Mouse (Mus musculus) induced T-regulatory cell, adult 2 months (primary cell): ENCODE measurements around the gene Cox7a2.

Experiments used
- DNase-seq: peaks from one replicate; pipeline ENCODE4 v3.0.0-alpha.2; 2012; ENCODE audit warnings: low read depth

Cox7a2 gene

GRCm38 (mm10) chr9:79730301-79730700, 29.4 kb downstream of the Cox7a2 start:
- DNase-seq: no peak

DNA sequence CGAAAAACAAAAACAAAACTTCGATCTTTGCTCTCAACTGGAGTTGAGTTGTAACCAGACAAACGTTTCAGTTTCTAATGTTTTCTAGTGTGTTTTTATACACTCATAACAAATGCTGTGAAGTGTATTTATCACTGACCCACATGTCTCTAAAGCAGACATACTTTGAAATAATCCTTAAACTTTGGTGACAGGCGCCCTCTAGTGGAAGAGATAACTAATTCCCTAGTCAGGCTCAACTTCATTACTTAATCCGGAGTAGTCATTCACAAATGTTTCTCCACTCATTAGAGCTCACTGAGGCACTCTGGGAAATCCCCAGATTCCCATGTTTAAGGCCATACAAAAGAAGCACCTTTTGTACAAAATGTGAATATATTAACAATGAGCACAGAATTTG, 36.6 kb downstream of the Cox7a2 start:
- peak; percentile 67 for DNase-seq

GRCm38 (mm10) chr9:79721056-79721455, 38.6 kb downstream of the Cox7a2 start:
- peak; percentile 28 for DNase-seq

DNA sequence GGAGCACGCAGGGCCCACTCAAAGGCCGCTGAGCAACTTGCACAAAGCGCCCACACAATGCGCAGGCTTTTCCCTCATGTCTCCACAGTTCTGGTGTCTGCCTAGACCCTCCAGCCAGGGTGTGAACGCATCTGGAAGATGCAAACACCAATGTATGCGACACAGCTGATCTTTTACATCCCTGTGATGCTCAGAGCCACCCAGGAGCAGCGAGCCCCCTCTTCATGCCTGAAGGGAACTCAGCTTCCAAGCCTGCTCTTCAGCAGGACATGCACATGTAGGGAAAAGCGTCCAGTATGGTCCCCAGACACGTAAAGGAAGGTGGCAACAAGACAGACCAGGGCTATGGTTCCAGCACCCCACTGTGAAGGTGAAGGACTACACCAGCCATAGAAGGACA, 39.5 kb downstream of the Cox7a2 start:
- no peak for DNase-seq

DNA sequence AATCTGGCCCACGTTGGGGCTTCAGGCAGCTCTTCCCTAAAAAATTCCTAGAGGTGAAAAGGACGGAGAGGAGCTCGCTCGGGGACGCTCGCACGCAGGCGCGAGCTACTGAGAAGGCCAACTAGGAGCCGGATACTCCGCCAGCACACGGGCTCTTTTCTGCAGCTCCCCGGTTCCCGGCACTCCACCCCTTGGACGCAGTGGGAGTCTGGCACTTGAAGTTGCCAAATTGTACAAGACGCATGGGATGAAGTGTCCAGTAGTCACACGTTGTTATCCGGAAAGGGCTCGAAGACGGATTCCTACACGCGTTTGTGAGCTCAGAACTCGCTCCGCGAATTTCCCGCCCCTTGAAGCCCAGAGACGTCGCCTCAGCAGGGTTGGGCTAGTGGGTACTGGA, 40.2 kb downstream of the Cox7a2 start:
- DNase-seq: no peak

DNA sequence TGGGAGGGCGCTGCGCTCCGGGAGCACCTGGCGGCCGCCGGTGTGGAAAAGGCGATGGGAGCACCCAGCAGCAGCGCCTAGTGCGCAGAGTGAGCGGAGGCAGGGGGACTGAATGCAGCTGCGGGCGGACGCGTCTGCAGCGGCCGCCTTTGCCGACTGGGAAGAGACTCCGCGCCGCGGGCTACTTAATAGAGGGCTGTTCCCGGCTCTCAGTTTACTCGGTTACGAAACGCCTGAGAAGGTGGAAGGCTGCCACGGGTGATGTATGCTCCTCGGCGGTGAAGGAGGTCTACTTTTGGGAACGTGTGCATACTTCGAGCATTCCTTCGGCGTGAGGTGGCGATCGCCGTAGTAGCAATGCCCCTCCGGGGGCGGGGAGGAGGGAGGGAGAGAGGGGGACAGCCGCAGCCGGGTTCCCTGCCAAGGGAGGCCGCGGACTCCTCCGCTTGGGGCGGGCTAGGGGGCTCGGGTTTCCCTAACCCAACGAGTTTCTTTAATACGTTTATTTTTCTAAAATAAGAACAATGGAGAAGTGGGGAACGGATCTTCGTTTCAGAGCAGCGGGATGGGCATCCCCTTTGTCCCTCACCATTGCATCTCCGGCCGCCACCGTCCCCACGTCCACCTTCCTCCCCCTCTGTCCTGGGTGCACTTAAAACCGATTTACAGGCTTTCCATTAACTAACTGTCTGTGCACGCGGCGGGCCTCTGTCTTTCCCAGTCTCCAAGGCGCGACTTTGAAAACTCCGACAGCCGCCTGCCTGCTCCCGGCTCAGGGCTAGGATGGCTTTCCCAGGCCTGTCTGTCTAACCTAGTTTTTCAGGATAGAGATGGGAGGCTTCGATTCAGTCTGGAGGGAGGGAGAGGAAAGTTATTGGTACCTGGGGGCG, 41.0 kb downstream of the Cox7a2 start, which contains the start of gene Col12a1:
TSS of gene Col12a1 (minus strand) at position 351 of the 890 bp plus-strand sequence.
- no peak for DNase-seq

- DNase-seq: no peak
Measured at GRCm38 (mm10) chr9:79717836-79718475, 41.7 kb downstream of the Cox7a2 start.

- peak; percentile 58 for DNase-seq
Measured at GRCm38 (mm10) chr9:79716909-79717835, 42.5 kb downstream of the Cox7a2 start.

DNA sequence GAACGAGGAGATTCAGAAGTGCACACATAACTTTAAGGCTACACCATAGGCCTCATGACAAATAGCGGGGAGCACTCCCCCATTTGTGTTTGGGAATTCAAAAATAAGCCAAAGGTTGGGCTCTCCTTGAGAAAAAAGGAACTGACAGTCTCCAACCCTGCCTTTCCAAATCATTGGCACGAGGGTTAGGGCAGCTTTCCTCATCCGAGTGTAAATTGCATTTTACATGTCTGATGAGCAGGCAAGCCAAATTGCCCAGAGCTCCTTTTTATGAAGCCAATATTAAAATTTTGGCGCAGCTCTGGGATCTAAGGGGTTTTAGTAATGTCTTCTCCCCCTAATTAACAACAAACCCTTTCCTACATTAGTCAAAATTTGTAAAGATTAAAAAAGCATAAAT, 43.2 kb downstream of the Cox7a2 start:
- DNase-seq: no peak

- no peak for DNase-seq
Measured at GRCm38 (mm10) chr9:79714471-79715045, 45.1 kb downstream of the Cox7a2 start.
